Mouse (Mus musculus): ENCODE data around the gene Utrn. TPM values are rescaled to one million over a fixed set of nuclear protein-coding genes. Genes with fewer than 3 reads are reported as not detected.

Utrn gene
- polyA plus RNA-seq, 1 experiment from 2014 or later, result 21.5 TPM

GRCm38 (mm10) chr10:12723269-12723668 lies 145.9 kb downstream of the Utrn start:
- TF ChIP-seq CTCF (IDR thresholded peaks at IDR 0.05; ENCODE audit: low read depth), result no peak
- ATAC-seq, result no peak
- Histone ChIP-seq H3K27me3 (replicated peaks; ENCODE audit: control insufficient read depth, insufficient read depth, low read length) (no peaks in the 10 kb centered on the region), H3K9ac (ENCODE audit: low read depth, low read length) (no peak overlapping the region), H3K4me3 (ENCODE audit: low read depth, low read length) (no peak overlapping the region), H3K9me3 (ENCODE audit: control insufficient read depth) (no peaks in the 10 kb centered on the region), H3K27ac (ENCODE audit: low read depth, low read length) (no peak overlapping the region), H3K4me1 (replicated peaks; ENCODE audit: control insufficient read depth, insufficient read depth, low read length) (peaks cover 6% of the 10 kb centered on the region; the same call in 1 of the 2 replicates), H3K4me2 (replicated peaks; ENCODE audit: low read depth) (no peak overlapping the region), H3K36me3 (ENCODE audit: control insufficient read depth, insufficient read depth) (peaks cover 11% of the 10 kb centered on the region)
- WGBS, result 53% methylated on average over 3 of the region's 3 CpGs

GRCm38 (mm10) chr10:12722111-12722510 lies 147.1 kb downstream of the Utrn start:
- H3K9me3 ChIP-seq (ENCODE audit: control insufficient read depth), result no peaks in the 10 kb centered on the region
- H3K27me3 ChIP-seq (replicated peaks; ENCODE audit: control insufficient read depth, insufficient read depth, low read length), result no peaks in the 10 kb centered on the region
- no peak for TF ChIP-seq CTCF (IDR thresholded peaks at IDR 0.05; ENCODE audit: low read depth)
- no peak overlapping the region for H3K27ac ChIP-seq (ENCODE audit: low read depth, low read length)
- no peak overlapping the region for H3K9ac ChIP-seq (ENCODE audit: low read depth, low read length)
- peaks cover 11% of the 10 kb centered on the region for H3K36me3 ChIP-seq (ENCODE audit: control insufficient read depth, insufficient read depth)
- no peak overlapping the region for H3K4me2 ChIP-seq (replicated peaks; ENCODE audit: low read depth)
- H3K4me3 ChIP-seq (ENCODE audit: low read depth, low read length), result no peak overlapping the region
- peaks cover 6% of the 10 kb centered on the region; the same call in 1 of the 2 replicates for H3K4me1 ChIP-seq (replicated peaks; ENCODE audit: control insufficient read depth, insufficient read depth, low read length)
- 94% methylated on average over 2 of the region's 2 CpGs for WGBS
- ATAC-seq, result no peak

- no peaks in the 10 kb centered on the region for H3K27me3 ChIP-seq (replicated peaks; ENCODE audit: control insufficient read depth, insufficient read depth, low read length)
- ATAC-seq, result no peak
- H3K36me3 ChIP-seq (ENCODE audit: control insufficient read depth, insufficient read depth), result peaks cover 22% of the 10 kb centered on the region
- no peak overlapping the region for H3K4me2 ChIP-seq (replicated peaks; ENCODE audit: low read depth)
- 89% methylated on average over 8 of the region's 8 CpGs for WGBS
- no peak overlapping the region for H3K9ac ChIP-seq (ENCODE audit: low read depth, low read length)
- H3K4me3 ChIP-seq (ENCODE audit: low read depth, low read length), result no peak overlapping the region
- TF ChIP-seq CTCF (IDR thresholded peaks at IDR 0.05; ENCODE audit: low read depth), result no peak
- no peaks in the 10 kb centered on the region for H3K4me1 ChIP-seq (replicated peaks; ENCODE audit: control insufficient read depth, insufficient read depth, low read length)
- H3K27ac ChIP-seq (ENCODE audit: low read depth, low read length), result no peak overlapping the region
- no peaks in the 10 kb centered on the region for H3K9me3 ChIP-seq (ENCODE audit: control insufficient read depth)
Measured at GRCm38 (mm10) chr10:12718386-12718785, 150.8 kb downstream of the Utrn start.

- ATAC-seq, result no peak
- WGBS, result 86% methylated on average over 3 of the region's 3 CpGs
Measured at GRCm38 (mm10) chr10:12717381-12717780, 151.8 kb downstream of the Utrn start.

GRCm38 (mm10) chr10:12716657-12717327 lies 152.4 kb downstream of the Utrn start:
- no peak overlapping the region for H3K4me3 ChIP-seq (ENCODE audit: low read depth, low read length)
- TF ChIP-seq CTCF (IDR thresholded peaks at IDR 0.05; ENCODE audit: low read depth), result no peak
- H3K36me3 ChIP-seq (ENCODE audit: control insufficient read depth, insufficient read depth), result peaks cover 35% of the 10 kb centered on the region
- no peak for ATAC-seq
- WGBS, result 75% methylated on average over 5 of the region's 5 CpGs
- H3K4me1 ChIP-seq (replicated peaks; ENCODE audit: control insufficient read depth, insufficient read depth, low read length), result no peaks in the 10 kb centered on the region
- H3K27me3 ChIP-seq (replicated peaks; ENCODE audit: control insufficient read depth, insufficient read depth, low read length), result no peaks in the 10 kb centered on the region
- H3K9ac ChIP-seq (ENCODE audit: low read depth, low read length), result no peak overlapping the region
- H3K9me3 ChIP-seq (ENCODE audit: control insufficient read depth), result no peaks in the 10 kb centered on the region
- no peak overlapping the region for H3K27ac ChIP-seq (ENCODE audit: low read depth, low read length)
- no peak overlapping the region for H3K4me2 ChIP-seq (replicated peaks; ENCODE audit: low read depth)

More at GRCm38 (mm10) chr10:12717381-12717780, 151.8 kb downstream of the Utrn start:
- Histone ChIP-seq H3K4me2 (replicated peaks; ENCODE audit: low read depth) (no peak overlapping the region), H3K36me3 (ENCODE audit: control insufficient read depth, insufficient read depth) (peaks cover 30% of the 10 kb centered on the region), H3K27ac (ENCODE audit: low read depth, low read length) (no peak overlapping the region), H3K9ac (ENCODE audit: low read depth, low read length) (no peak overlapping the region), H3K4me3 (ENCODE audit: low read depth, low read length) (no peak overlapping the region), H3K27me3 (replicated peaks; ENCODE audit: control insufficient read depth, insufficient read depth, low read length) (no peaks in the 10 kb centered on the region), H3K9me3 (ENCODE audit: control insufficient read depth) (no peaks in the 10 kb centered on the region), H3K4me1 (replicated peaks; ENCODE audit: control insufficient read depth, insufficient read depth, low read length) (no peaks in the 10 kb centered on the region)
- no peak for TF ChIP-seq CTCF (IDR thresholded peaks at IDR 0.05; ENCODE audit: low read depth)

GRCm38 (mm10) chr10:12713236-12713855 lies 155.8 kb downstream of the Utrn start:
- H3K36me3 ChIP-seq (ENCODE audit: control insufficient read depth, insufficient read depth), result peaks cover 40% of the 10 kb centered on the region
- no peak overlapping the region for H3K9ac ChIP-seq (ENCODE audit: low read depth, low read length)
- 89% methylated on average over 14 of the region's 14 CpGs for WGBS
- H3K4me2 ChIP-seq (replicated peaks; ENCODE audit: low read depth), result no peak overlapping the region
- no peaks in the 10 kb centered on the region for H3K9me3 ChIP-seq (ENCODE audit: control insufficient read depth)
- ATAC-seq, result no peak
- H3K27me3 ChIP-seq (replicated peaks; ENCODE audit: control insufficient read depth, insufficient read depth, low read length), result no peaks in the 10 kb centered on the region
- H3K27ac ChIP-seq (ENCODE audit: low read depth, low read length), result no peak overlapping the region
- no peaks in the 10 kb centered on the region for H3K4me1 ChIP-seq (replicated peaks; ENCODE audit: control insufficient read depth, insufficient read depth, low read length)
- H3K4me3 ChIP-seq (ENCODE audit: low read depth, low read length), result no peak overlapping the region
- TF ChIP-seq CTCF (IDR thresholded peaks at IDR 0.05; ENCODE audit: low read depth), result no peak

Measured in intestine, postnatal 0 days (tissue).